Mouse (Mus musculus): ENCODE measurements around the gene Rnf123. TPM values are rescaled to one million over a fixed set of nuclear protein-coding genes. Genes with fewer than 3 reads are reported as not detected.
A peak's percentile ranks its signal among the peaks of the same experiment; 100 is the strongest.

Rnf123 gene
- total RNA-seq, 2 experiments from 2014 or later: 128 to 157 TPM

- peak; percentile 86 for DNase-seq
- TF ChIP-seq CTCF (IDR thresholded peaks at IDR 0.05): peak; percentile 99
- intact Hi-C loops (cut with DNase I): loop anchor here (1.0 kb wide), 2 partner anchors 104 to 164 kb away; no protein-coding TSS in a partner anchor
- H3K27ac ChIP-seq: peak overlapping the region; percentile 66
- H3K4me3 ChIP-seq: no peak overlapping the region
Observed at GRCm38 (mm10) chr9:108067900-108068299, 15.2 kb downstream of the Rnf123 start.

- no peak for DNase-seq
- no peak for TF ChIP-seq CTCF (IDR thresholded peaks at IDR 0.05)
- H3K4me3 ChIP-seq: no peak overlapping the region
- intact Hi-C loops (cut with DNase I): no loop called here
- H3K27ac ChIP-seq: no peak overlapping the region; the same call in 1 of the 2 replicates
Observed at GRCm38 (mm10) chr9:108067199-108067598, 15.9 kb downstream of the Rnf123 start.

GRCm38 (mm10) chr9:108065491-108066011, 17.6 kb downstream of the Rnf123 start:
- intact Hi-C loops (cut with DNase I): loop anchor here (1.0 kb wide), 1 partner anchor 102 kb away; no protein-coding TSS in a partner anchor
- peak overlapping the region; percentile 56 for H3K27ac ChIP-seq
- DNase-seq: peak; percentile 83
- peak; percentile 85 for TF ChIP-seq CTCF (IDR thresholded peaks at IDR 0.05)
- H3K4me3 ChIP-seq: no peak overlapping the region

GRCm38 (mm10) chr9:108063361-108063760, 19.8 kb downstream of the Rnf123 start:
- intact Hi-C loops (cut with DNase I): no loop called here

GRCm38 (mm10) chr9:108062142-108062541, 21.0 kb downstream of the Rnf123 start:
- no peak for TF ChIP-seq CTCF (IDR thresholded peaks at IDR 0.05)

More at GRCm38 (mm10) chr9:108063361-108063760, 19.8 kb downstream of the Rnf123 start:
- peak; percentile 18 for DNase-seq
- Histone ChIP-seq H3K4me3 (no peak overlapping the region), H3K27ac (peak overlapping the region; percentile 31; the same call in 1 of the 2 replicates)
- no peak for TF ChIP-seq CTCF (IDR thresholded peaks at IDR 0.05)

GRCm38 (mm10) chr9:108058291-108058690, 24.9 kb downstream of the Rnf123 start:
- peak; percentile 19 for DNase-seq
- intact Hi-C loops (cut with DNase I): no loop called here
- Histone ChIP-seq H3K27ac (peak overlapping the region; percentile 92), H3K4me3 (no peak overlapping the region)
- TF ChIP-seq CTCF (IDR thresholded peaks at IDR 0.05): no peak

More at GRCm38 (mm10) chr9:108062142-108062541, 21.0 kb downstream of the Rnf123 start:
- DNase-seq: no peak
- intact Hi-C loops (cut with DNase I): no loop called here
- H3K27ac ChIP-seq: no peak overlapping the region
- no peak overlapping the region for H3K4me3 ChIP-seq

- peak; percentile 88 for DNase-seq
- TF ChIP-seq CTCF (IDR thresholded peaks at IDR 0.05): no peak
- intact Hi-C loops (cut with DNase I): no loop called here
- H3K27ac ChIP-seq: peak overlapping the region; percentile 92
- H3K4me3 ChIP-seq: peak overlapping the region; percentile 0; the same call in 1 of the 2 replicates
Observed at GRCm38 (mm10) chr9:108057262-108057562, 25.9 kb downstream of the Rnf123 start.

- peak overlapping the region; percentile 92 for H3K27ac ChIP-seq
- no peak overlapping the region; the same call in 1 of the 2 replicates for H3K4me3 ChIP-seq
- intact Hi-C loops (cut with DNase I): no loop called here
- peak; percentile 53 for DNase-seq
- TF ChIP-seq CTCF (IDR thresholded peaks at IDR 0.05): no peak
Observed at GRCm38 (mm10) chr9:108056361-108057261, 26.5 kb downstream of the Rnf123 start.

- DNase-seq: no peak
Observed at GRCm38 (mm10) chr9:108055661-108056237, 27.4 kb downstream of the Rnf123 start.

GRCm38 (mm10) chr9:108055061-108055460, 28.1 kb downstream of the Rnf123 start:
- intact Hi-C loops (cut with DNase I): no loop called here
- Histone ChIP-seq H3K27ac (peak overlapping the region; percentile 92), H3K4me3 (no peak overlapping the region)
- no peak for TF ChIP-seq CTCF (IDR thresholded peaks at IDR 0.05)
- peak; percentile 20 for DNase-seq

More at GRCm38 (mm10) chr9:108055661-108056237, 27.4 kb downstream of the Rnf123 start:
- TF ChIP-seq CTCF (IDR thresholded peaks at IDR 0.05): no peak
- intact Hi-C loops (cut with DNase I): no loop called here
- H3K4me3 ChIP-seq: no peak overlapping the region; the same call in 1 of the 2 replicates
- H3K27ac ChIP-seq: peak overlapping the region; percentile 92

- H3K4me3 ChIP-seq: peak overlapping the region; percentile 60
- peak; percentile 27 for DNase-seq
- no peak for TF ChIP-seq CTCF (IDR thresholded peaks at IDR 0.05)
- intact Hi-C loops (cut with DNase I): loop anchor here (5.0 kb wide), 2 partner anchors 92 to 152 kb away; no protein-coding TSS in a partner anchor
- peak overlapping the region; percentile 92 for H3K27ac ChIP-seq
Observed at GRCm38 (mm10) chr9:108054331-108055040, 28.7 kb downstream of the Rnf123 start.

GRCm38 (mm10) chr9:108053665-108054225, 29.4 kb downstream of the Rnf123 start:
- TF ChIP-seq CTCF (IDR thresholded peaks at IDR 0.05): no peak
- intact Hi-C loops (cut with DNase I): loop anchor here (2.0 to 5.0 kb wide), 3 partner anchors 69 to 151 kb away; partner anchors contain the start of gene Inka1
- Histone ChIP-seq H3K4me3 (peak overlapping the region; percentile 60), H3K27ac (peak overlapping the region; percentile 87)
- DNase-seq: peak; percentile 43
